Mouse (Mus musculus): Measurements from ENCODE around the gene Elane.

- TF ChIP-seq CTCF (IDR thresholded peaks at IDR 0.05; ENCODE audit: borderline replicate concordance, control insufficient read depth, extremely low read depth, insufficient read depth, low read length, poor library complexity) (no peak), POLR2A (IDR thresholded peaks at IDR 0.05; ENCODE audit: control insufficient read depth, extremely low read depth, insufficient read depth, low read length, poor library complexity) (no peak)
Measured at GRCm38 (mm10) chr10:79838151-79838550, 47.9 kb upstream of the Elane start.
